In the genomic region with DNA sequence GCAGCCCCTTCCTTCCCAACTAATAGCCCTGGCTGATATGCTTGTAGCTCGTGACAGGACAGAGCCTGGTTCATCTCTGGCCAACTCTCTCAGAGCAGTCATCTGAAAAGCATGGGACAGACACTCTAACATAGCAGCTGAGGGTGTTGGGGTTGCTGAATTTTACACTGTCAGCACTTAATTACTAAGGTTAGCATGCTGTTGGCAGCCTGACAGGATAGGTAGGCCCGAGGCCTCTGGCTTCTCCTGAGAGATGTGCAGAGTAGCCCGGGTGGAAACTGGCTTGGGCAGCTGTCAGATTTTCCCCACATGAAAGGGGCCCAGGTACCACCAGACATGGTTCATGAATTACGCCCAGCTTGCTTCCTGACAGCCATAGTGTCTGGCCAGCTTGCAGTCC, we compare ENCODE assay signal across 31 mouse cellular contexts.
DNase-seq lines count a peak whose midpoint lies in the region; ATAC-seq and TF ChIP-seq lines count a peak whose summit lies in the region.
"Had no signal": no experiment of that assay in that cellular context is flagged by ENCODE, and none has a peak within 500 bp of the region (broad histone marks: within the 10 kb centered on the region; RNA-seq: fewer than 3 reads in every experiment).

No protein-coding gene starts in this region.

- no peak for DNase-seq in embryonic facial prominence, embryonic 14.5 days (ENCODE audit: low spot score)
- no peak for DNase-seq in embryonic facial prominence, embryonic 10.5 days (ENCODE audit: low spot score)
- DNase-seq in kidney, adult 2 months: peak; percentile 76
- no peak for DNase-seq in kidney, postnatal 10 days
- no peak for DNase-seq in urinary bladder, postnatal 10 days (ENCODE audit: low spot score)
- DNase-seq in gastrocnemius, postnatal 10 days: no peak
- DNase-seq: adrenal gland, adult 2 months; adrenal gland, postnatal 36 days; cerebellum, adult 18-20 months; cerebellum, postnatal 10 days; gastrocnemius, postnatal 25 days; heart, adult 11 months; heart, postnatal 36 days; liver, postnatal 0 days; lung, postnatal 36 days; spleen, adult 18-20 months; thymus, adult 18-20 months; thymus, postnatal 25 days had no signal

- no peaks in the 10 kb centered on the region; the same call in 1 of the 2 replicates for H3K27me3 ChIP-seq in embryonic facial prominence, embryonic 14.5 days (replicated peaks; ENCODE audit: control insufficient read depth, insufficient read depth, low read length)
- no peaks in the 10 kb centered on the region for H3K27me3 ChIP-seq in embryonic facial prominence, embryonic 10.5 days (replicated peaks; ENCODE audit: low read depth, poor library complexity, severe bottlenecking)
- no peaks in the 10 kb centered on the region for H3K27me3 ChIP-seq in kidney, adult 2 months (replicated peaks; ENCODE audit: control insufficient read depth, insufficient read depth, low read length)
- H3K27me3 ChIP-seq in kidney, embryonic 16.5 days (ENCODE audit: insufficient read depth, low read length): no peaks in the 10 kb centered on the region
- no peaks in the 10 kb centered on the region for H3K27me3 ChIP-seq in limb, embryonic 13.5 days
- H3K27me3 ChIP-seq: CH12.LX; forebrain, embryonic 13.5 days; hindbrain, embryonic 12.5 days; intestine, embryonic 15.5 days had no signal

- H3K9ac ChIP-seq in embryonic facial prominence, embryonic 14.5 days (ENCODE audit: low read depth, low read length): no peak overlapping the region
- no peak overlapping the region for H3K9ac ChIP-seq in kidney, embryonic 16.5 days (replicated peaks; ENCODE audit: low read length)
- no peak overlapping the region for H3K9ac ChIP-seq in limb, embryonic 13.5 days
- H3K9ac ChIP-seq: forebrain, embryonic 13.5 days; hindbrain, embryonic 12.5 days; intestine, embryonic 15.5 days; liver, embryonic 12.5 days; liver, postnatal 0 days; midbrain, embryonic 12.5 days had no signal

- no peak overlapping the region for H3K4me3 ChIP-seq in embryonic facial prominence, embryonic 14.5 days (ENCODE audit: low read depth, low read length)
- H3K4me3 ChIP-seq in embryonic facial prominence, embryonic 10.5 days: no peak overlapping the region
- no peak overlapping the region for H3K4me3 ChIP-seq in kidney, adult 2 months (ENCODE audit: insufficient read depth, low read depth, low read length)
- no peak overlapping the region for H3K4me3 ChIP-seq in kidney, embryonic 16.5 days (ENCODE audit: low read length)
- H3K4me3 ChIP-seq in limb, embryonic 13.5 days: no peak overlapping the region
- H3K4me3 ChIP-seq: forebrain, embryonic 13.5 days; hindbrain, embryonic 12.5 days; intestine, embryonic 15.5 days; liver, embryonic 12.5 days; megakaryocyte, embryonic 14.5 days; midbrain, embryonic 12.5 days; myocyte had no signal

- 0 out of 2 replicates have a peak, but pooled peaks cover 6% of the 10 kb centered on the region for H3K4me1 ChIP-seq in embryonic facial prominence, embryonic 14.5 days (ENCODE audit: control insufficient read depth, insufficient read depth, low read length)
- H3K4me1 ChIP-seq in embryonic facial prominence, embryonic 10.5 days: peaks cover 53% of the 10 kb centered on the region
- H3K4me1 ChIP-seq in kidney, adult 2 months (ENCODE audit: control insufficient read depth, insufficient read depth, low read length): no peaks in the 10 kb centered on the region
- H3K4me1 ChIP-seq in kidney, embryonic 16.5 days (ENCODE audit: insufficient read depth, low read length): peaks cover 12% of the 10 kb centered on the region
- H3K4me1 ChIP-seq in limb, embryonic 13.5 days: peaks cover 30% of the 10 kb centered on the region
- H3K4me1 ChIP-seq: forebrain, embryonic 13.5 days; hindbrain, embryonic 12.5 days; midbrain, embryonic 12.5 days had no signal

- WGBS in embryonic facial prominence, embryonic 14.5 days: 43% methylated on average over 4 of the region's 4 CpGs
- 78% methylated on average over 4 of the region's 4 CpGs for WGBS in embryonic facial prominence, embryonic 10.5 days
- 49% methylated on average over 4 of the region's 4 CpGs for WGBS in kidney, adult 2 months
- WGBS in kidney, embryonic 16.5 days: 30% methylated on average over 4 of the region's 4 CpGs
- 32% methylated on average over 4 of the region's 4 CpGs for WGBS in limb, embryonic 13.5 days

- H3K36me3 ChIP-seq in embryonic facial prominence, embryonic 14.5 days (ENCODE audit: control insufficient read depth, insufficient read depth, low read length): no peaks in the 10 kb centered on the region
- H3K36me3 ChIP-seq in embryonic facial prominence, embryonic 10.5 days (replicated peaks): no peaks in the 10 kb centered on the region
- H3K36me3 ChIP-seq in kidney, adult 2 months (ENCODE audit: control insufficient read depth, insufficient read depth, low read length): no peaks in the 10 kb centered on the region
- H3K36me3 ChIP-seq in kidney, embryonic 16.5 days (ENCODE audit: insufficient read depth, low read length): no peaks in the 10 kb centered on the region
- H3K36me3 ChIP-seq in limb, embryonic 13.5 days: no peaks in the 10 kb centered on the region
- H3K36me3 ChIP-seq: hindbrain, embryonic 12.5 days; intestine, embryonic 15.5 days; liver, embryonic 12.5 days; midbrain, embryonic 12.5 days had no signal

- TF ChIP-seq CTCF in kidney, adult 2 months (conservative IDR thresholded peaks at IDR 0.05; ENCODE audit: insufficient read depth, insufficient read length, low read depth, low read length): no peak

- no peak for TF ChIP-seq POLR2A in kidney, adult 2 months (IDR thresholded peaks at IDR 0.05; ENCODE audit: low read depth, low read length)

- ATAC-seq in embryonic facial prominence, embryonic 14.5 days (ENCODE audit: low read depth): peak; percentile 41; the same call in 1 of the 2 replicates
- ATAC-seq in kidney, embryonic 16.5 days (ENCODE audit: low FRiP score, low TSS enrichment): peak; percentile 33; the same call in 1 of the 2 replicates
- ATAC-seq in limb, embryonic 13.5 days (ENCODE audit: low FRiP score, low read depth): peak; percentile 9; the same call in 1 of the 2 replicates
- ATAC-seq: activated CD4-positive, CD25-positive, alpha-beta regulatory T cell, adult 4 months; forebrain, embryonic 13.5 days; hindbrain, postnatal 0 days; intestine, embryonic 15.5 days; liver, embryonic 12.5 days; liver, postnatal 0 days had no signal

- H3K4me2 ChIP-seq in embryonic facial prominence, embryonic 14.5 days (ENCODE audit: low read depth, low read length): no peak overlapping the region
- H3K4me2 ChIP-seq in kidney, embryonic 16.5 days (replicated peaks; ENCODE audit: low read depth, low read length): no peak overlapping the region
- H3K4me2 ChIP-seq in limb, embryonic 13.5 days (replicated peaks): no peak overlapping the region
- H3K4me2 ChIP-seq: forebrain, embryonic 13.5 days; hindbrain, embryonic 12.5 days; intestine, embryonic 15.5 days; liver, embryonic 12.5 days; midbrain, embryonic 12.5 days had no signal

- H3K9me3 ChIP-seq in embryonic facial prominence, embryonic 14.5 days (ENCODE audit: control insufficient read depth, low read length): no peaks in the 10 kb centered on the region
- H3K9me3 ChIP-seq in embryonic facial prominence, embryonic 10.5 days: no peaks in the 10 kb centered on the region
- no peaks in the 10 kb centered on the region for H3K9me3 ChIP-seq in kidney, embryonic 16.5 days (ENCODE audit: low read length)
- H3K9me3 ChIP-seq in limb, embryonic 13.5 days: no peaks in the 10 kb centered on the region
- H3K9me3 ChIP-seq: forebrain, embryonic 13.5 days; hindbrain, embryonic 12.5 days; intestine, embryonic 15.5 days; liver, embryonic 12.5 days; megakaryocyte, embryonic 14.5 days; midbrain, embryonic 12.5 days had no signal

- no peak overlapping the region for H3K27ac ChIP-seq in embryonic facial prominence, embryonic 14.5 days (replicated peaks; ENCODE audit: low read depth, low read length)
- no peak overlapping the region for H3K27ac ChIP-seq in embryonic facial prominence, embryonic 10.5 days (replicated peaks)
- no peak overlapping the region for H3K27ac ChIP-seq in kidney, adult 2 months (ENCODE audit: insufficient read depth, low read depth, low read length)
- no peak overlapping the region for H3K27ac ChIP-seq in kidney, embryonic 16.5 days (ENCODE audit: low read length)
- peak overlapping the region; percentile 39; the same call in 1 of the 2 replicates for H3K27ac ChIP-seq in limb, embryonic 13.5 days
- H3K27ac ChIP-seq: forebrain, embryonic 13.5 days; hindbrain, embryonic 12.5 days; hindbrain, postnatal 0 days; intestine, embryonic 15.5 days; liver, embryonic 12.5 days; midbrain, embryonic 12.5 days; stomach, postnatal 0 days had no signal
